Mouse (Mus musculus): Measurements from ENCODE around the gene Nxf2.
"Not testable (repeated sequence)": the region's sequence is repeated elsewhere in the genome, so short reads cannot be mapped to it uniquely, and the experiment has no call there.

Gene Nxf2

GRCm38 (mm10) chrX:134964546-134964945, at the start of gene Nxf2:
Gene Nxf2 (minus strand): TSS chrX:134964754.
- in situ Hi-C loops (cut with MboI; ENCODE audit: low sequenced_read_pairs) = no loop called here

DNA sequence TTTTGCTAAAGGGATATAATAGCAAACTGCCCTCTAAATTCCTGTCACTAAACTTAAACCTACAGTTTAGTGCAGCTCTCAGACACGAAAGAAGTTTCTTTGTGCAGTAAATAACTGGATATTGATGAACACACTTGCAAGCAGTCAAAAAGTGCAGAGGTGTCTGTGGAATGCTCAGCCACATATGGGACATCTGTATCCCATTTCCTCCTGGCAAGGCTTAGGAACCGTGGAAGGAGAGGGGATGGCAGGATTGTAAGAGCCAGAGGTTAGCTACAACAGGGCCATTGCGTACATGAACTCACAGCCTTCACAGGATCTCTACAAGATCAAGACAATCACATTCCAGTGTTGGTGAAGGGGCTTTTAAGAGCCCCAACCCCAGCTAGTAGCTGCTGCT, 46.8 kb upstream of the Nxf2 start:
- in situ Hi-C loops (cut with MboI; ENCODE audit: low sequenced_read_pairs) = no loop called here

GRCm38 (mm10) chrX:135009471-135009815, 44.9 kb upstream of the Nxf2 start:
- in situ Hi-C loops (cut with MboI; ENCODE audit: low sequenced_read_pairs) = no loop called here

- in situ Hi-C loops (cut with MboI; ENCODE audit: low sequenced_read_pairs) = no loop called here
These were observed 44.3 kb upstream of the Nxf2 start, which contains the start of gene Zmat1 for GRCm38 (mm10) chrX:135008720-135009470. Gene Zmat1 (minus strand): TSS chrX:135009209.

- in situ Hi-C loops (cut with MboI; ENCODE audit: low sequenced_read_pairs) = no loop called here
These were observed 43.5 kb upstream of the Nxf2 start for GRCm38 (mm10) chrX:135008021-135008420.

- in situ Hi-C loops (cut with MboI; ENCODE audit: low sequenced_read_pairs) = no loop called here
These were observed 1.1 kb downstream of the Nxf2 start for GRCm38 (mm10) chrX:134963305-134964094.

DNA sequence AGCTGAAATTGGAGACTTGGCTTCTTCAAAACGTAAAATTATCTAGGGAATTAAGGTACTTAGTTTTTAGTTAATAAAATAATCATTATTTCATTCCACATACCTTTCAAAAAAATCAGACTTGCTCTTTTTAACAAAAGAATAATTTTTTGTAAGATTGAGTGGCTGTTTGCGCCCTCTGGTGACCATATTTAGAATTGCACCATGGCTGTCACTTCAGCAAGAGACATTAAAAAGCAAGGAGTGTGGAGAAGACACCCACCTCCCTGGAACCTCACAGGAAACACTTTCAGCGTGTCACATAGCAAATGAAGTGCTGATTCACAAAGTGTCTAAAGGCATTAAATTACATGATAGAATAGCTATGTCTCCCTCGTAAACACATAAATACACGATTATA, 34.2 kb downstream of the Nxf2 start:
- in situ Hi-C loops (cut with MboI; ENCODE audit: low sequenced_read_pairs) = no loop called here

DNA sequence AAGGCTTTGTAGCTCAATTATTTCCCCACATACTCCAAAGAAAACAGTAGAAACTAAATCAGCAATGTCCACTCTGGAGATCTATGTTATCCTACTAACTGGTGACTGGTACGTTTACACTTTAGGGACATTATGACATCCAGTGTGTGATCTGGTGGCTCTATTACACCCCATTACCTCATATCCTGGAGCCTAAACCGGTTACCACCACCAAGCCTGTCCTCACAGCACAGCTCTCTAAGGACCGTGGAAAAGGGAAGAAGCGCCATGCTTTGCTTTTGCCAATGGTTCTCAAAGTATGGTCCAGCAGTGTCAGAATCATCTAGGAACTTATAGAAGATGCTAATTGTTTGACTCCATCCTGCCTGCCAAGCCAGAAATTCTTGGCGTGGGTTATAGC, 34.6 kb downstream of the Nxf2 start:
- in situ Hi-C loops (cut with MboI; ENCODE audit: low sequenced_read_pairs) = no loop called here

DNA sequence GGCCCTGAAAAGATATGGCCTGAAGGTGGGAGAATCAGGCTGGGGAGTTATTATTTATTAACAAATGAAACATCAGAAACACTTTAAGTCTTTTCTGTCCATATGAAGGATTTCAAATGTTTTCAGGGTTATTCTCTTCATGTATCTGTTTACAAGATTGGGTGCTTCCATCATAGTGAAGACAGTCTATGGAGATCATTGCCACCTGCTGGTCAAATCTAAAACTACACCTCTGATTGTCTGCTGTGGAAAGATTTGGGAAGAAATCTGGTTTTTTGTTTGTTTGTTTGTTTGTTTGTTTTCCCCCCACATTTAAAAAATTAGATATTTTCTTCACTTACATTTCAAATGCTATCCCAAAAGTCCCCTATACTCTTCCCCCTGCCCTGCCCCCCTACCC, 39.5 kb downstream of the Nxf2 start:
- in situ Hi-C loops (cut with MboI; ENCODE audit: low sequenced_read_pairs) = no loop called here

DNA sequence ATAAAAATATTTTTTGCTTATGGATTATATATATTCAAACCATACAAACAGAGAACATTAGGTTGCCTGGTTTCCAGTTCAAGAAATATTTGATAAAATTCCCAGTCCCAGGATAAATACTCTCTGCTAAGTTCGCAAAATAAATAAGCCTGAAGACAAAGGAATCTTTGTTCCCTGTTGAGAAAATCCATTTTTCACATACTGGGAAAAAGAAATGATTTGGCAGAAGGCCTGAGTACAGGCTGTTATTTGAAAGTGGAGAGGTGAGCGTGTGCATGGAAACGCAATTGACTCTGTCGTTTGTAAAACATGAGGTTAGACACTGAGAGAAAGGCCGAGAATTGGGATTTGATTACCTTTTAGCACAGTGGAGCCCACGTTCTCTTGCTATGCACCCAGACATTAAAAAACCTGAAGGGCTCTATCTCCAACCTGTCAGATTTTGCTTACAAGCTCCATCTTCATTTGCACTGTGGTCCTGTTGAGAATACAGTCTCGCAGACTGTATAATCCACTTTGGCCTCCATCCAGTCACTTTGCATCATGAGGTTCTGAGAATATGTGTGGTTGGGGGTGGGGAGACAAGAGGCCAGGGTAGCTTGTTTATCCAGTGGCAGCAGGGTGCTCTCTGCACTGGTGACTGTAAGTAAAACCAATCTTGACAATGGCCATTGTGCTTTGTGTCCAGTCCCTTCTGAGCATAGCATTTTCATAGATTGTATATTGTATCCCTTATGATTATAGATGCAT, 40.7 kb downstream of the Nxf2 start:
- in situ Hi-C loops (cut with MboI; ENCODE audit: low sequenced_read_pairs) = no loop called here

GRCm38 (mm10) chrX:134919220-134919619, 45.3 kb downstream of the Nxf2 start:
- in situ Hi-C loops (cut with MboI; ENCODE audit: low sequenced_read_pairs) = no loop called here

GRCm38 (mm10) chrX:134915745-134916144, 48.8 kb downstream of the Nxf2 start:
- in situ Hi-C loops (cut with MboI; ENCODE audit: low sequenced_read_pairs) = no loop called here

GRCm38 (mm10) chrX:134915315-134915714, 49.2 kb downstream of the Nxf2 start:
- in situ Hi-C loops (cut with MboI; ENCODE audit: low sequenced_read_pairs) = not testable (repeated sequence)

- in situ Hi-C loops (cut with MboI; ENCODE audit: low sequenced_read_pairs) = no loop called here
These were observed 49.7 kb downstream of the Nxf2 start for GRCm38 (mm10) chrX:134914851-134915250.

DNA sequence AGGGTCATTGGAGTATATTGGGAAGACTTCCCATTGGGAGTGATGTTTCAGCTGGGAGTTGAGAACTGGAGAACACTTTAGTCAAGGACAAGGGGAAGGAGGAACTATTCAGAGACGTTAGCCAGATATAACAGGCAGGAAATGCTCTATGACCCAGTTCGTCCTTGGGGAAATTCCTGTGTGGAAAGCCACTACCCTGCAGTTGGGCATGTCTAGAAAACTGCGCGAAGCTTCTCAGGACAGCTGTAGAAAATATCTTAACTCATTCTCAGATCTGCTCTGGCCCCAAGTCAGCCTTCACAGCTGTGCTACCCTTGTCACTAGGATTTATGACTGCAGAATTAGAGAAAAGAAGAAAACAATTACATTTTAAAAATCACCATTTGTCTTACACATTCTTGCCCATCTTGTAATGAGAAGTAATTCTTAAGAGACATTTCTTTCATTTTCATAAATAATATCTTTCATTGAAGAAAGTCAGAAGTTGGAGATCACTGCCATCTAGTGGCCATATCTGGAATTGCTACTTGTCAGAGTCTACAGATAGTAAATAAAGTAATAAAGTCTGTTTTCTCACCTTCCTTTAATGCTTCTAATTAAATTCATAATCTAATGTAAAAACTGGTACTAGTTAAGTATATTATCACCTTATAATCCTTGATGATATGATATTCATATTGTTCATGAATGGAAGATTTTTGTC, 51.2 kb downstream of the Nxf2 start:
- in situ Hi-C loops (cut with MboI; ENCODE audit: low sequenced_read_pairs) = no loop called here

DNA sequence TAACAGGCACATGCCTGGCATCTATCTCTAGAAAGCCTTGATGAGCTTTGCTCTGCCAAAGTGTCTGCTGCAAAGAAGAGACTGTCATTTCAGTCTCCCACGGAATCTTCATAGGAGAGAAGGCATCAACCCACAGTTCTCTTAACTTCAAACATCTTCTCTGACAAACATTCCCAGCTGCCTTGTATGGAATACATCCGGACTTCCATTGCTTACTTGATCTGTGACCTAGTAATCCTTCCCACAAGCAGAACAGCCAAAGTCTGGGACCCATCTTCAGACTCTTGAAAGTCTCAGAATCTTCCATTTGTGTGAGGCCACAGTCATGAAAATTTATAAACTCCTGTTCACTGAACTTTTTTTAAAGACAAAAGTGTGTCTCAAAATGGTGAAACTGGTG, 51.7 kb downstream of the Nxf2 start:
- in situ Hi-C loops (cut with MboI; ENCODE audit: low sequenced_read_pairs) = no loop called here

- in situ Hi-C loops (cut with MboI; ENCODE audit: low sequenced_read_pairs) = no loop called here
These were observed 54.2 kb downstream of the Nxf2 start for GRCm38 (mm10) chrX:134910345-134910744.
